Mouse (Mus musculus): ENCODE results near the gene Mms22l.
"Not testable (repeated sequence)": the region's sequence is repeated elsewhere in the genome, so short reads cannot be mapped to it uniquely, and the experiment has no call there.

Gene Mms22l

DNA sequence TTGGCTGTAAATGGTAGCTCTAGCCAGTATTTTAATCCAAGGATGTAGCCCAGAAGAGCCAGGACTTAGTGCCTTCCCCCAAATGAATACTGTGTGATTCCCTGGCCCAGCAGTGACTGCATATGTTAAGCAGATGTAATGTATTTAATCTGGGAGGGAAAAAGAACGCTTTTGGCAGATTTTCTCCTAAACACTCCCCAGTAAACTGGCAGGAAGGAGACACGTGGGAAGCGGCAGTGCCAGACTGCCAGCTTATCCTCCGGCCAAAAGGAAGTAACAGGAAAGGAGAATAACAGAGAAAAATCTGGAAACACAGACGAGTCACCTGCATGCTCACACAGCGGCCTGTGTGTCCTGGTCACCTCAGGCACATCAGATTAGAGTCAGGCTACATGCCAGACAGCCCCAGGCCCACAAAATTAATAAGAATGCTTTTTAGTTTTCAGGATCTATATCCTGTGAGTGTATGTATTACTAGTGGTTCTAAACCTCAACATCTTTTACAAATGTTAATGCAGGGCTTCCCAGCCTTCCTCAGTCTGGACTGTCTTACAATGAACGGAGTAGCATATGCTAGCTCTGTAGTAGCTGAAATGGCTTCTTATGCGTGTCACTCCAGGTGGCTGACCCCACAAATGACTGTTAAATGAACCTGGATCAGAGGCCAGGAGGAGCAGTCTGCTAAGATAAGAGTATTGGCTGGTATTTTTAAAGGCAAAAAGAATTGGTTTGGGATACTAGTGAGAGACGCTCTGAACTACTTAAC is 125.4 kb downstream of the Mms22l start:
- no peak for DNase-seq

DNA sequence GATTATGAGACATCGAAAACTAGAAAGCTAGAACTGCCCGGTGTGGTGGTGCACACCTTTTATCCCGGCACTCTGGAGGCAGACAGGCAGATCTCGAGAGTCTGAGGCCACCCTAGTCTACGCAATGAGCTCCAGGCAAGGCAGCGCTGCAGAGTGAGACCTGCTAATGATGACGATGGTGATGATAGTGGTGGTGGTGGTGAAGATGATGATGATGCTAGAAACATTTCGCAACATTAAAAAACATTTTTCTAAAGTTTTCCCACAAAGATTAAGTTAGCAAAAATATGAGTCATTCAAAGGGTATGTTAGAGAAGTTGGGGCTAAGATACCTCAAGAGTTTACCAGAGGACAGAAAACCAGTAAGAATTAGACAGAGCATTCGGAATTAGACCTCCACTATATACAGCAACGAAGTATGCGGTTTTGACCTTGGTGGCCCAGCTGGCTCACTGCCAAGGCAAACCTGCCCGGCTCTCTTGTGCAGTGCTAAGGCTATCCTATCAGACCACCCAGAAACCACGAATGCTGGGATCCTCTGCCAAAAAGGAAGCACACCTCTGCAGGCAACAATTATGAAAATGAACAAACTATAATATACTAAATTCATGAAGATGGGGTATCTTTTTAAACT is 129.8 kb downstream of the Mms22l start:
- DNase-seq: no peak

DNA sequence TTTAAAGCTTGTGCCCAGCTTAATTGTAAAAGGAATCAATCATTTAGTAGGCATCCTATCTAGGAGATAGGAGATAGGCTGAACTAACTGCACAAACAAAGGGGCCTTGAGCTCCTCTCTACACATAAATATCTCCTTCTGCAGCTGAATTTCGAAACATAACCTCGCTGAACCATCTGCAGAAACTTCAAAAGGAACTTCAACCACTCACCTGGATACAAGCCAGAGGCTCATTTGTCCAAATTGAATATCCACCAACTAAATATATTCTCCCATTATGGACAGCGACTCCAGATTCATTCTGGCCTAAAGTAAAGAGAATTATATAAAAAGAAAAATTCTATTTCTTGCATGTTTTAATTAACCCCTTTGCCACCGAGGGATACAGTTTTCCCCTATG is 130.4 kb downstream of the Mms22l start:
- DNase-seq: no peak

DNA sequence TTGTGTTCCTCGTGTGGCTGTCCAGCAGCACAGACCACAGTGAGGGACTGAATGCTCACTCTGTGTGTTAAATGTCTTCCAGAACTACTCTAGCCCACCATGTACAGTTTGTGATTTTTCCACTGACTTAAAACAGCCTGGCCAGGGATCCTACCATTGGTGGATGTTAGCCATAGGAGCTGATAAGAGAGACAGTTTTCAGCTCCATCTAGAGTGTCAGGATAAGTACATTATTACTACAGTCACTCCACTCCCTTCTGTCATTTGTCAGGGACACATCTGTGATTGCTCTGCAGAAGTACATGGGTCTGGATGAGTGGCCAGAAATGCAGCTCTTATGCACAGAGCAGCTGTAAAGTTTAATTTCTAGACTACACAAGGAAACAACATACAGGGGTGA is 131.6 kb downstream of the Mms22l start:
- no peak for DNase-seq

DNA sequence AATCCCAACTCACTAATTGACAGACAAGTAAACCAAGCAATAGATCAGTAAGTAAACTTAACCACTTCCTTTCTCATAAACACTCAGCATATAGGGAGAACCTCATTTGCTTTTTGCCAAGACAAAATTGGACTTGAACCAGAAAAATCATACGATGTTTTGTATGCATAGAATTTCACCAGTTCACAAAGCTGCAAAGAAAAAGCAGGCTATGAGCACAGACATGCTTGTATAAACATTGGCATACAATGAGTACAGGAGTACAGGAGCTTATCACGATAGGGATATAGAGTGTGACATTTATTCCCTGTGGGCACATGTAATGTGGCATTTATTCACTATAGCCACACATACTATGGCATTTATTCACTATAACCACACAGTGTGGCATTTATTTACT is 134.2 kb downstream of the Mms22l start:
- no peak for DNase-seq

DNA sequence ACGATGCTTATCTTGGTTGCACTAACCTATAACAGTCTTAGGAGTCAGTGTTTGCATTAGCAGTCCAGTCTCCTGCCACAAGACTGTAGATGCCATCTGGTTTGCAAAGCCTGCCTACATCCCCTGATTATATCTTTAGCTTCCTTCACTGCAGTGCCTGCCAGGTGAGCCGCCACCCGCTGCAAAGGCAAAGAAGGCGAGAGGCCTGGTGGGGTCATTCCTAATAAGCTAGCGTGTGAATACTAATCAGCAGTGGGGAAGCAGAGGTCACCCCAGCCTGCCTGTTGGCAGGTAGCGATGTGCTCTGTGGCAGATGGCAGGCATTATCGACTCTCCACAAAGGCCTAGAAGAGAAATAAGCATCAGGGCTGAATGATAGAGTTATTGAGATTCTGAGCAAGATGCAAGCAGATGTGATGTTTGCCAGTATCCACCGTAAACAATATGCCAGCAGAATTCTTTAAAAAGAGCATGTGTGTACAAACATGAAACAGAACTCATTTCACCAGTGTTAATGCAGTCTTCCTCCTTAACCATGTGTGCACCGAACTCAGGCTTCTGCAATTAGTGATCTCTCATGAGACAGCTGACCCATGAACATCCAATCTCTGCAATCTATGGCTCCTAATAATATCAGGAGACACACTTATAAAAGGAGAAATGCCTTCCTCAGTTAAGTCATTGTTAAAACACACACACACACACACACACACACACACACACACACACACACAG is 135.1 kb downstream of the Mms22l start:
- no peak for DNase-seq

DNA sequence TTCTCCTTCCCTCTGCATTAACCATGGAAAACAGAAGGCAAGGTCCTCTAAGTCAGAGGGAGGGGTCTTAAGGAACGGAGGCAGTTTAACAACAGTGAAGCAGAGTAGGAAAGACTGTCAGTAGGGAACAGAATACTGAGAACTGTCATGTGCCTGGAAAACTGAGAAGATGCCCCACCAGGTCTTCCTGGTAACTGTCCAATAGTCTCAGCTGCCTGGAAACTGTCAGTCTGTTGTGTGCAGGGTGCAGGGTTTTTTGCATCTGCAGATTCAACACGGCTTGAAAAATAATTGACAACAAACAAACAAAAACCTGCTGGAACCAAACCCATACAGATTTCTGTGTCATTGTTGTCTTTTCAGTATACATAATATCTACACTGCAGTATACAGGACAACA is 146.1 kb downstream of the Mms22l start:
- DNase-seq: no peak

DNA sequence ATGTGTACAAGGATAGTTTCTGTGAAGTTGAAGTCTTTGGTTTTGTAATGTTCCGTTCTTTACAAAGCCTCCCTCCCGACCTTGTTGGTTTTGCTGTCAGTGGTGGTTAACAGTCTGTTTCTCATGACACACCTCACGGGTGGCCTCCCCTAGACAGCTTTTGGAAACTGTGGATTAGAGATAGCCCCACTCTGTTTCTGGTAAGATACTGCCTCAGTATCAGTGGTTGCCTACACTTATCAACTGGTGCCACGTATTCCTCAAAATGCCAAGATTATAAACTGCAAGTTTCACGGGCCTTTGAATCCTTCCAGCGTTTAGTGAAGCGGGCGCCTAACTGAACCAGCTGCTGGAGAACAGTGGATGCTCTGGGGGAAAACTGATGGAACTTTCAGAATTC is 148.5 kb downstream of the Mms22l start:
- not testable (repeated sequence) for DNase-seq
